In genomic region chr10:79970415-79971182, GRCm38 (mm10) we compare ENCODE assay signal across 9 mouse cellular contexts. TPM values are rescaled to one million over a fixed set of nuclear protein-coding genes. Genes with fewer than 3 reads are reported as not detected.
A peak's percentile ranks its signal among the peaks of the same experiment; 100 is the strongest.
DNase-seq lines count a peak whose midpoint lies in the region; ATAC-seq and TF ChIP-seq lines count a peak whose summit lies in the region.
"Had no signal": no experiment of that assay in that cellular context is flagged by ENCODE, and none has a peak within 500 bp of the region (broad histone marks: within the 10 kb centered on the region; RNA-seq: fewer than 3 reads in every experiment).

Gene Grin3b (plus strand): TSS chr10:79970715.

- TF ChIP-seq CTCF in forebrain, postnatal 0 days (IDR thresholded peaks at IDR 0.05; ENCODE audit: low read depth), result no peak

- no peak for DNase-seq in heart, postnatal 36 days
- peak; percentile 26 for DNase-seq in embryo, embryonic 10.5 days (ENCODE audit: low spot score)
- DNase-seq in forebrain, postnatal 0 days, result no peak
- DNase-seq in c-Kit-positive CD71-positive TER-119-positive erythroid progenitor cells, embryonic 14.5 days (ENCODE audit: low spot score), result no peak
- no peak for DNase-seq in cerebellum, adult 8-10 months
- no peak for DNase-seq in left cerebral cortex, adult 9 months (ENCODE audit: low spot score in 2 of 2)

- peaks cover 41% of the 10 kb centered on the region for H3K36me3 ChIP-seq in heart, embryonic 13.5 days
- H3K36me3 ChIP-seq in forebrain, postnatal 0 days (ENCODE audit: insufficient read depth), result peaks cover 32% of the 10 kb centered on the region
- H3K36me3 ChIP-seq in liver, embryonic 16.5 days (ENCODE audit: control insufficient read depth, insufficient read depth), result peaks cover 16% of the 10 kb centered on the region

- ATAC-seq in heart, embryonic 13.5 days (ENCODE audit: extremely low read depth, insufficient number of reproducible peaks, low FRiP score, low TSS enrichment), result no peak
- ATAC-seq in forebrain, postnatal 0 days, result peak; percentile 30
- no peak for ATAC-seq in liver, embryonic 16.5 days (ENCODE audit: low read depth)

- H3K27me3 ChIP-seq in heart, embryonic 13.5 days (replicated peaks), result peaks cover 54% of the 10 kb centered on the region
- H3K27me3 ChIP-seq in forebrain, postnatal 0 days (ENCODE audit: insufficient read depth, low read length), result peaks cover 12% of the 10 kb centered on the region
- peaks cover 35% of the 10 kb centered on the region for H3K27me3 ChIP-seq in liver, embryonic 16.5 days (ENCODE audit: control insufficient read depth, insufficient read depth, low read depth, low read length)

- H3K4me2 ChIP-seq in heart, embryonic 13.5 days, result peak within 1 kb of the TSS; percentile 75
- peak within 1 kb of the TSS; percentile 64 for H3K4me2 ChIP-seq in forebrain, postnatal 0 days (ENCODE audit: low read depth)
- H3K4me2 ChIP-seq in liver, embryonic 16.5 days (ENCODE audit: low read depth, low read length), result peak within 1 kb of the TSS; percentile 40

- no peak within 1 kb of the TSS for H3K27ac ChIP-seq in heart, embryonic 13.5 days (replicated peaks)
- H3K27ac ChIP-seq in forebrain, postnatal 0 days (ENCODE audit: low read depth, low read length), result no peak within 1 kb of the TSS
- H3K27ac ChIP-seq in liver, embryonic 16.5 days (ENCODE audit: low read length), result no peak within 1 kb of the TSS

- 8% methylated on average over 44 of the region's 47 CpGs for WGBS in heart, embryonic 13.5 days
- 13% methylated on average over 37 of the region's 47 CpGs for WGBS in forebrain, postnatal 0 days
- 9% methylated on average over 33 of the region's 47 CpGs for WGBS in liver, embryonic 16.5 days (ENCODE audit: insufficient replicate concordance)

- H3K9me3 ChIP-seq in heart, embryonic 13.5 days, result no peaks in the 10 kb centered on the region
- H3K9me3 ChIP-seq in forebrain, postnatal 0 days (ENCODE audit: low read length), result no peaks in the 10 kb centered on the region
- no peaks in the 10 kb centered on the region; the same call in none of the 2 replicates for H3K9me3 ChIP-seq in liver, embryonic 16.5 days (replicated peaks; ENCODE audit: control insufficient read depth, low read length)

- intact Hi-C loops in heart, postnatal 36 days (cut with DNase I), result no loop called here

- peaks cover 15% of the 10 kb centered on the region for H3K4me1 ChIP-seq in heart, embryonic 13.5 days
- no peaks in the 10 kb centered on the region for H3K4me1 ChIP-seq in forebrain, postnatal 0 days (ENCODE audit: insufficient read depth)
- peaks cover 3% of the 10 kb centered on the region for H3K4me1 ChIP-seq in liver, embryonic 16.5 days (ENCODE audit: control insufficient read depth, low read depth, low read length)

- H3K4me3 ChIP-seq in heart, embryonic 13.5 days, result peak within 1 kb of the TSS; percentile 51
- peak within 1 kb of the TSS; percentile 34 for H3K4me3 ChIP-seq in forebrain, postnatal 0 days (ENCODE audit: low read depth, low read length)
- H3K4me3 ChIP-seq in liver, embryonic 16.5 days (ENCODE audit: low read depth, low read length), result peak within 1 kb of the TSS; percentile 16
- H3K4me3 ChIP-seq: erythroblast, embryonic 14.5 days had no signal

- peak within 1 kb of the TSS; percentile 77 for H3K9ac ChIP-seq in heart, embryonic 13.5 days
- peak within 1 kb of the TSS; percentile 39 for H3K9ac ChIP-seq in forebrain, postnatal 0 days
- H3K9ac ChIP-seq in liver, embryonic 16.5 days (ENCODE audit: low read depth, low read length), result no peak within 1 kb of the TSS

RNA-seq across cellular contexts. Expression of gene Grin3b, which starts in this region (rescaled TPM):
- polyA plus RNA-seq in heart, embryonic 13.5 days (2015; fragmentation: Nextera tagmentation; extraction: Ambion mirVana), result 0.09 and 0.11 TPM in 2 replicates
- total RNA-seq in heart, postnatal 36 days (2021), result under 1 TPM; 0.27 to 0.28 TPM
- total RNA-seq in forebrain, postnatal 0 days (2014; rRNA removed), result 0.14 and 0.15 TPM in 2 replicates
- polyA plus RNA-seq in forebrain, postnatal 0 days (2015; fragmentation: Nextera tagmentation; extraction: Ambion mirVana), result 0.09 and 0.18 TPM in 2 replicates
- 0.08 TPM in 1 of 2 replicates, not detected in the other for polyA plus RNA-seq in liver, embryonic 16.5 days (2015; fragmentation: Nextera tagmentation; extraction: Ambion mirVana)
- polyA plus RNA-seq: erythroblast, embryonic 14.5 days had no signal

Comparison
In these comparisons a context has a peak if more than half of its experiments do, and no peak if none do; other contexts are left out.
1. Peak in ATAC-seq, H3K4me3 ChIP-seq, H3K9ac ChIP-seq and H3K4me2 ChIP-seq in forebrain, postnatal 0 days; RNA of the gene not detected or under 1 TPM.